Mouse (Mus musculus) heart, embryonic 12.5 days (tissue): Measurements from ENCODE around the gene Hells. TPM values are rescaled to one million over a fixed set of nuclear protein-coding genes. Genes with fewer than 3 reads are reported as not detected.

ENCODE experiments used
- microRNA-seq: library from miRNA; unstranded; fragments of <30 nt; microRNA quantifications from one replicate; pipeline ENCODE4, GENCODE M21; 2017
- polyA plus RNA-seq: library from polyadenylated mRNA; unstranded; fragments of >200 nt; fragmentation: Nextera tagmentation; extraction: Ambion mirVana; gene quantifications from 2 replicates; pipeline ENCODE4 v1.2.1, GENCODE M21; 2016

Hells gene
- polyA plus RNA-seq, 1 experiment from 2014 or later: 35.8 TPM

Small RNA genes lying within 50 kb of the gene (microRNA-seq; reads per million reads assigned to microRNA genes)
- gene Gm23800: not detected

Other genes starting within 250 kb of the Hells start
- gene Noc3l, start 111.7 kb upstream of the Hells start, polyA plus RNA-seq: 5.7 and 6.0 TPM in 2 replicates
- 2.3 and 3.1 TPM in 2 replicates for gene Tbc1d12, start 94.3 kb upstream of the Hells start, polyA plus RNA-seq
- gene Cyp2c55, start 76.1 kb downstream of the Hells start, polyA plus RNA-seq: not detected in 2 replicates
- not detected in 2 replicates for gene Cyp2c65, start 130.1 kb downstream of the Hells start, polyA plus RNA-seq
- not detected in 2 replicates for gene Cyp2c66, start 183.0 kb downstream of the Hells start, polyA plus RNA-seq